Mouse (Mus musculus) intestine, postnatal 0 days (tissue): ENCODE results near the gene Mrpl2. TPM values are rescaled to one million over a fixed set of nuclear protein-coding genes. Genes with fewer than 3 reads are reported as not detected.

ENCODE experiments used
- ATAC-seq: fragments of 200-750 bp; cut with Nextera tagmentation; 2 replicates; pipeline ENCODE4 v1.8.0; 2017; ENCODE audit warnings: mild to moderate bottlenecking, moderate TSS enrichment, moderate library complexity
- H3K27ac ChIP-seq: fragments of 300-500 bp; sonication (generic); 2 replicates; pipeline ENCODE4 v1.5.1; 2014; ENCODE audit warnings: mild to moderate bottlenecking, low read depth, low read length, moderate library complexity
- H3K27me3 ChIP-seq: fragments of 300-500 bp; sonication (generic); replicated peaks from 2 replicates; pipeline ENCODE4 v1.6.1; 2014; ENCODE audit warnings: low read length, mixed read lengths; ENCODE audit not compliant: control insufficient read depth, insufficient read depth
- H3K36me3 ChIP-seq: fragments of 300-500 bp; sonication (generic); 2 replicates; pipeline ENCODE4 v1.6.1; 2014; ENCODE audit warnings: mild to moderate bottlenecking, moderate library complexity; ENCODE audit not compliant: control insufficient read depth, insufficient read depth
- H3K4me1 ChIP-seq: fragments of 300-500 bp; sonication (generic); replicated peaks from 2 replicates; pipeline ENCODE4 v1.6.1; 2014; ENCODE audit warnings: antibody characterized with exemption, low read length, mixed read lengths; ENCODE audit not compliant: control insufficient read depth, insufficient read depth
- H3K4me2 ChIP-seq: fragments of 300-500 bp; sonication (generic); replicated peaks from 2 replicates; pipeline ENCODE4 v1.6.1; 2014; ENCODE audit warnings: low read depth, mild to moderate bottlenecking, moderate library complexity
- H3K4me3 ChIP-seq: fragments of 300-500 bp; sonication (generic); 2 replicates; pipeline ENCODE4 v1.5.1; 2014; ENCODE audit warnings: low read depth, low read length
- H3K9ac ChIP-seq: fragments of 300-500 bp; sonication (generic); 2 replicates; pipeline ENCODE4 v1.6.1; 2014; ENCODE audit warnings: mild to moderate bottlenecking, low read depth, low read length
- H3K9me3 ChIP-seq: fragments of 300-500 bp; sonication (generic); 2 replicates; pipeline ENCODE4 v1.6.1; 2016; ENCODE audit warnings: mixed run types; ENCODE audit not compliant: control insufficient read depth
- CTCF ChIP-seq: sonication (generic); IDR thresholded peaks from 2 replicates; pipeline ENCODE4 v1.5.1; 2016; ENCODE audit warnings: low read depth, mild to moderate bottlenecking, control low read depth, antibody characterized with exemption, moderate library complexity
- WGBS: fragments of 180-500 bp; shearing (Covaris S2); extraction: QIAGEN DNeasy Blood & Tissue Kit; methylation state at CpG from one replicate; pipeline ENCODE4 v1.1.7; 2014; 5-methylcytosine and 5-hydroxymethylcytosine counted together
- polyA plus RNA-seq: library from polyadenylated mRNA; unstranded; fragments of >200 nt; fragmentation: Nextera tagmentation; extraction: Ambion mirVana; gene quantifications from 2 replicates; pipeline ENCODE4 v1.2.1, GENCODE M21; 2015

The Mrpl2 gene
- polyA plus RNA-seq, 1 experiment from 2014 or later = 138 TPM

DNA sequence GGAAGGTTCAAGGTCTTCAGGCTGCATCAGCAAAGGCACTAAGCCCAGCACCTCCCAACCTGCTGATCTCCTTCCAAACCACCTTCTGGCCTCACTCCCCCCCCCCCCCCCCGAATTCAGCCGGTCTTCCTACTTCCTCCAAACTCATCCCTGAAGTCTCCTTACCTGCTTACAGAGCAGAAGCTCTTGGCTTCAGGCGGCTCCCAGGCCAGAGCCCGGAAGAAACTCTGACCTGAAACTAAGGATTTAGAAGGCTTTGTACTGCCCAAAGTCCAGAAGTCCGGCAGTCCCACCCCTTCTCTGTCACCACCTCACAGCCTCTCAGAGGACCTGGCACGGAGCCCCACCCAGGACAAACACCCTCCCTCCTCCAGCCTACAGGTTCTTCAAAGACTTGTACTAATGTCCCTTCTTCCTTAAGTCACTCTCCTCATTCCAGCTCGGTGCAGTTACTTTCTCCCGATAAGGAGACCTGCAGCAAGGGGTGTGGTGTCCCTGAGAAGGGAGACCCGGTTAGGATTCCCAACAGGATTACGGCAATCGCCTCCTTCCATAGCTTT lies 1.0 kb upstream of the Mrpl2 start:
- Histone ChIP-seq H3K4me3 (peak overlapping the region; percentile 92), H3K27me3 (no peaks in the 10 kb centered on the region), H3K9me3 (no peaks in the 10 kb centered on the region), H3K4me1 (peaks cover 5% of the 10 kb centered on the region; the same call in 1 of the 2 replicates), H3K4me2 (peak overlapping the region; percentile 92), H3K27ac (peak overlapping the region; percentile 95), H3K36me3 (peaks cover 35% of the 10 kb centered on the region), H3K9ac (peak overlapping the region; percentile 78)
- ATAC-seq = peak; percentile 83
- no peak for TF ChIP-seq CTCF
- 1% methylated on average over 10 of the region's 11 CpGs for WGBS

DNA sequence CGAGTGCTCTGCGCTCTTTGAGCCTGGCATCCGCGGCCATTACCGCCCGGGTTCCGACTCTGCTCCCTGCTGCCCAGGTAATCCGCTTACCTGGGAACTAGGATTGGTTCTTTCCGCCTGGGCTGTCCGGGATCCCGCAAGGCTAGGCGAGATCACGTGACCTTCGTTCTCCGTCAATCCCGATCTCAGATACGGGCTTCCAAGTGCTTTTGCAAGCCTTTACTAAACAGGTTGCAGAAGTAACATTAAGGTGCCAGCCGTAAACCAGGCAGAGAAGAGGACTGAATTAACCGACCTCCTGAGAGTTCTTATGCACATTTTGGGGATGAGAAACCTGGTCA lies 263 bp downstream of the Mrpl2 start:
- peak overlapping the region; percentile 75 for H3K9ac ChIP-seq
- WGBS = under 1% methylated on average over 19 of the region's 19 CpGs
- H3K4me1 ChIP-seq = peaks cover 5% of the 10 kb centered on the region; the same call in 1 of the 2 replicates
- H3K36me3 ChIP-seq = peaks cover 24% of the 10 kb centered on the region
- peak overlapping the region; percentile 82 for H3K27ac ChIP-seq
- no peaks in the 10 kb centered on the region for H3K27me3 ChIP-seq
- ATAC-seq = peak; percentile 26
- no peak; the same call in 1 of the 2 replicates for TF ChIP-seq CTCF
- H3K9me3 ChIP-seq = no peaks in the 10 kb centered on the region
- peak overlapping the region; percentile 92 for H3K4me2 ChIP-seq
- peak overlapping the region; percentile 92 for H3K4me3 ChIP-seq

DNA sequence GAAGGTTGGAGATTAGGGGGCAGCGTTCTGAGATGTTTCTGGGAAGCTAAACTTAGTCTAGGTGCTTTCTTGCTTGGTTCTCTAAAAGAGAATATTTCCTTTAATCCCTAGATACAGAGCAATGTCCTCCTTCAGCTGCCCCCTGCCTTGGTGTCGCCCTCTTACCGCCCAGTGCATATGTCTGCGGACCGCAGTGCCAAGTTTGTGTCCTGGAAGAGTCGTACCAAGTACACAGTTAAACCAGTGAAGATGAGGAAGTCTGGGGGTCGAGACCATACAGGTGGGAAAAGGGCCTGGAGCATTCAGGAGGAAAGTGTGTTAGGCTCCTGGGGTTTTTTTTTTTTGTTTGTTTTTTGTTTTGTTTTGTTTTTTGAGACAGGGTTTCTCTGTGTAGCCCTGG lies 1.2 kb downstream of the Mrpl2 start:
- no peak for ATAC-seq
- no peak overlapping the region; the same call in 1 of the 2 replicates for H3K9ac ChIP-seq
- H3K9me3 ChIP-seq = no peaks in the 10 kb centered on the region
- 0 out of 2 replicates have a peak overlapping the region, but pooled peaks have one; percentile 92 for H3K4me3 ChIP-seq
- H3K27me3 ChIP-seq = no peaks in the 10 kb centered on the region
- WGBS = 89% methylated on average over 7 of the region's 7 CpGs
- H3K4me1 ChIP-seq = peaks cover 5% of the 10 kb centered on the region; the same call in 1 of the 2 replicates
- H3K36me3 ChIP-seq = peaks cover 16% of the 10 kb centered on the region
- peak overlapping the region; percentile 92 for H3K4me2 ChIP-seq
- TF ChIP-seq CTCF = no peak
- no peak overlapping the region for H3K27ac ChIP-seq

DNA sequence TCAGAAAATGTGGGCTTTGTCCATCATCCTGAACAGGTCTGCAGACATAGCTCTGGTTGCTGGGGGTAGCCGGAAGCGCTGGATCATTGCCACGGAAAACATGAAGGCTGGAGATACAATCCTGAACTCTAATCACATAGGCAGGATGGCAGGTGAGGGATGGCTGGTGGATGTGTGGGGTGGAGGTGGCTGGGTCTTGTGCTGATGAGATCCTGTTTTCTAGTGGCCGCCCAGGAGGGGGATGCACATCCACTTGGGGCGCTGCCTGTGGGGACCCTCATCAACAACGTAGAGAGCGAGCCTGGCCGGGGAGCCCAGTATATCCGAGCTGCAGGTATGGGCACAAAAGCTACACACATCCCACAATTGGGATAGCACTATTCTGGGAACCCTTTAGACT lies 2.4 kb downstream of the Mrpl2 start:
- Histone ChIP-seq H3K4me2 (no peak overlapping the region), H3K4me1 (peaks cover 5% of the 10 kb centered on the region; the same call in 1 of the 2 replicates), H3K27me3 (no peaks in the 10 kb centered on the region), H3K9ac (no peak overlapping the region), H3K36me3 (peaks cover 22% of the 10 kb centered on the region), H3K9me3 (no peaks in the 10 kb centered on the region), H3K4me3 (no peak overlapping the region), H3K27ac (no peak overlapping the region)
- ATAC-seq = no peak
- TF ChIP-seq CTCF = no peak
- 91% methylated on average over 9 of the region's 9 CpGs for WGBS

DNA sequence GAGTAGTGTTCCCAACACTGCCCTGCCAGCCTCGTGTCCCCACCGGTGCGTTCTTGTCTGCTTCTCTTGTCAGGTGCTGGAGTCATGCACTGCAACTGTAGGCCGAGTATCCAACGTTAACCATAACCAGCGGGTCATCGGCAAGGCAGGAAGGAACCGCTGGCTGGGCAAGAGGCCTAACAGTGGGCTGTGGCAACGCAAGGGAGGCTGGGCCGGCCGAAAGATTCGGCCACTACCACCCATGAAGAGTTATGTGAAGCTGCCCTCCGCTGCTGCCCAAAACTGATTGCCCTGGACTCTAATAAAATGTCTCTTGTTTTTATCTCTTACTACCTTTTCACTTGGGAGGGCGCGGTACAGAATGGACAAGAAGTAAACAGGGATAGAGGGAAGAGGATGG lies 3.8 kb downstream of the Mrpl2 start:
- no peaks in the 10 kb centered on the region for H3K9me3 ChIP-seq
- no peak for TF ChIP-seq CTCF
- H3K4me2 ChIP-seq = peak overlapping the region; percentile 87
- WGBS = 32% methylated on average over 15 of the region's 15 CpGs
- peaks cover 5% of the 10 kb centered on the region; the same call in 1 of the 2 replicates for H3K4me1 ChIP-seq
- H3K9ac ChIP-seq = peak overlapping the region; percentile 67
- peak overlapping the region; percentile 74 for H3K4me3 ChIP-seq
- no peaks in the 10 kb centered on the region for H3K27me3 ChIP-seq
- ATAC-seq = no peak
- peak overlapping the region; percentile 87 for H3K27ac ChIP-seq
- H3K36me3 ChIP-seq = peaks cover 29% of the 10 kb centered on the region

DNA sequence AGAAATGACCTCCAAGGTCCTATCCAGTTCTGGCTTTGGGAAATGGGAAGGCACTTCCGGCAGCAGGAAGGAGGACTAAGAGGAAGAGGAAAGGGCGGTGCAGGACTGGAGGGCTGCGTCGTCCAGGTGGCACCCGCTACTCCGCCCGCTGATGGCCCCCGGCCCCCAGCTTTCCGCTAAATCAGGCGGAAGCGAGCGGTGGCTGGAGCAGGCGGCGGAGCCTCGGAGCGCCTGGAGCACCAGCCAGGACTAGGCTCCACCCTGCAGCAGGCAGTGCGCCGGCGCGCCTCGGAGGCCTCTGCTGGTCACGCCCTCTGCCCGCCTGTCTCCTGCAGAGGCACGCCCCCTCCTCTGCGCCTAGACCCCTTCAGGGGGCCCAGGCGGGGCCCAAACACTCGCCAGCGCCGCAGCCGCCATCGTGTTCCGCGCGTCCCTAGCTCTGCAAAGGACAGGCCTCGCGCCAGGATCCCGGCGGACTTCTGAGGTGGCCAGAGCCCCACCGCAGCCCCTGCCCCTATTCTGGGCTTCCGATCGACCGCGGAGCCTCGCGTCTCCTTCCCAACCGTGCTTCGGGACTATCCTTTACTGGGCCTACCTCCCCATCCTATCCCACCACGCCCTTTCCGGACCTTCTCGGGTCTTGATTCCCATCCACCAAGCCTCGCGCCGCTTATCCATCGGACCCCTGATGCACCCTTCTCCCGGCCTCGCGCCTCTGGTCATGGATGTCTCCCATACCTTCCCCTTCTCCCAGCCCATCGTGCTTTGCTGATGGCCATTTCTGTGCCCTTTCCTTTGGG lies 4.4 kb downstream of the Mrpl2 start, which contains the start of gene Cul7:
TSS of gene Cul7 (plus strand) at position 106 of the 800 bp plus-strand sequence.
- no peaks in the 10 kb centered on the region for H3K9me3 ChIP-seq
- no peaks in the 10 kb centered on the region for H3K27me3 ChIP-seq
- H3K4me3 ChIP-seq = peak within 1 kb of the TSS; percentile 74
- peaks cover 31% of the 10 kb centered on the region for H3K36me3 ChIP-seq
- peak within 1 kb of the TSS; percentile 67 for H3K9ac ChIP-seq
- TF ChIP-seq CTCF = no peak
- H3K4me2 ChIP-seq = peak within 1 kb of the TSS; percentile 87
- peak within 1 kb of the TSS; percentile 87 for H3K27ac ChIP-seq
- peak; percentile 82 for ATAC-seq
- peaks cover 5% of the 10 kb centered on the region; the same call in 1 of the 2 replicates for H3K4me1 ChIP-seq
- WGBS = under 1% methylated on average over 50 of the region's 58 CpGs
